Mouse (Mus musculus) kidney, adult 2 months (tissue): ENCODE measurements around the gene Olfr1150-ps1. TPM values are rescaled to one million over a fixed set of nuclear protein-coding genes. Genes with fewer than 3 reads are reported as not detected.

ENCODE experiments used
- DNase-seq: peaks from one replicate; pipeline ENCODE4 v3.0.0; 2021
- H3K27ac ChIP-seq: fragments of 200-500 bp; 2 replicates; pipeline ENCODE4 v1.5.1; 2012; ENCODE audit warnings: low read depth, low read length, control low read depth, inconsistent platforms; ENCODE audit not compliant: insufficient read depth
- H3K27me3 ChIP-seq: fragments of 200-500 bp; replicated peaks from 2 replicates; pipeline ENCODE4 v1.6.1; 2012; ENCODE audit warnings: mild to moderate bottlenecking, moderate library complexity, low read length, inconsistent platforms; ENCODE audit not compliant: control insufficient read depth, insufficient read depth
- H3K36me3 ChIP-seq: fragments of 200-500 bp; 2 replicates; pipeline ENCODE4 v1.6.1; 2012; ENCODE audit warnings: mild to moderate bottlenecking, moderate library complexity, low read length, inconsistent platforms; ENCODE audit not compliant: control insufficient read depth, insufficient read depth
- H3K4me1 ChIP-seq: fragments of 200-500 bp; 2 replicates; pipeline ENCODE4 v1.6.1; 2011; ENCODE audit warnings: low read length; ENCODE audit not compliant: control insufficient read depth, insufficient read depth
- H3K4me3 ChIP-seq: fragments of 200-500 bp; 2 replicates; pipeline ENCODE4 v1.5.1; 2011; ENCODE audit warnings: mild to moderate bottlenecking, low read depth, low read length, control low read depth; ENCODE audit not compliant: insufficient read depth
- CTCF ChIP-seq: fragments of 200-500 bp; conservative IDR thresholded peaks from 2 replicates; pipeline ENCODE4 v1.5.1; 2011; ENCODE audit warnings: low read depth, mild to moderate bottlenecking, control low read depth, low read length, moderate library complexity, mixed read lengths; ENCODE audit not compliant: insufficient read depth, insufficient read length
- POLR2A ChIP-seq: fragments of 200-500 bp; IDR thresholded peaks from one replicate; pipeline ENCODE4 v1.6.1; 2011; ENCODE audit warnings: low read depth, low read length, control low read depth
- WGBS: fragments of 180-500 bp; shearing (Covaris S2); methylation state at CpG from one replicate; pipeline ENCODE4 v1.1.7; 2018; 5-methylcytosine and 5-hydroxymethylcytosine counted together
- polyA plus RNA-seq: library from polyadenylated mRNA; depleted of rRNA; stranded (reverse); fragments of >200 nt; gene quantifications from 2 replicates; pipeline ENCODE4 v1.2.3, GENCODE M21; 2012; rRNA removed

Olfr1150-ps1 gene
- polyA plus RNA-seq: not detected in 2 replicates

DNA sequence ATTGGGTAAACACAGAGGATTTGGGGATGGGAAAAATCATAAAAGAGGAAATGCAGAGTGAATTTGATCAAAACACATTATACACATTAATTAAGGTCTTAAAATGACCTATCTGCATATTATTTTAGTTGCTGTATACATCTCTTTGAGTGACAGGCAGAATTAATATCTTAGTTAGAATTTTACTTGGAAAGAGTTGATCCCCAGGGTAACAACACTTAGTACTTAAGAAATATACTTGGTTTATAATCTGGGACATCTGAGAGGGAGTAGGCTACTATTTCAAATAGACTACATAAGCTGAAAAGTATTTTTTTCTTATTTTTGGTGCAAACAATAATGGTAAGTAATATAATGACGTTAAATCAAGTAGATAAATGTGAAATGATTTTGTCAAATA lies at the start of gene Olfr1150-ps1:
Gene Olfr1150-ps1, plus strand, starts transcription at position 301 of the 400 bp plus-strand sequence.
- TF ChIP-seq CTCF (no peak), POLR2A (no peak)
- no peaks in the 10 kb centered on the region for H3K27me3 ChIP-seq
- no peak within 1 kb of the TSS for H3K4me3 ChIP-seq
- 86% methylated on average over 1 of the region's 1 CpGs for WGBS
- no peak for DNase-seq
- H3K4me1 ChIP-seq: no peaks in the 10 kb centered on the region
- no peak within 1 kb of the TSS for H3K27ac ChIP-seq
- H3K36me3 ChIP-seq: no peaks in the 10 kb centered on the region

DNA sequence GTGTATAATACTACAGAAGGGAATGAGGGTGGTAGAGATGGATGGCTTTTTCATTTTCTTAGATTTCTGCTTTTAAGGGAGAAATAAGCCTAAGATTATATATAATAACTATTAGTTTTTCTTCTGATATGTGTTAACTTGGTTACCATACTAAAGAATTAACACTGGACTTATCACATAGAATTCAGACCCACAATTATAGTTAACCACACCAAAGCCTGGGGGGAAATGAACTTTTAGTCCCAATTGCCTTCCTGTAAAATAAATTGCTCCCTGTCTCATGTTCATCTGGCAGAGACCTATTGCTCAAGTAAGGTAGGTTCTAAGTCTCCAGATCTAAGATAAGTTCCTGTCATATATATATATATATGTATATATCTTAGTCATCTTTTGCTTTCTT lies 43.5 kb upstream of the Olfr1150-ps1 start, which contains the start of gene Olfr1143:
Gene Olfr1143, plus strand, starts transcription at position 301 of the 400 bp plus-strand sequence.
- Histone ChIP-seq H3K27me3 (no peaks in the 10 kb centered on the region), H3K36me3 (no peaks in the 10 kb centered on the region), H3K4me3 (no peak within 1 kb of the TSS), H3K4me1 (no peaks in the 10 kb centered on the region), H3K27ac (no peak within 1 kb of the TSS)
- no peak for DNase-seq
- TF ChIP-seq CTCF (no peak), POLR2A (no peak)

DNA sequence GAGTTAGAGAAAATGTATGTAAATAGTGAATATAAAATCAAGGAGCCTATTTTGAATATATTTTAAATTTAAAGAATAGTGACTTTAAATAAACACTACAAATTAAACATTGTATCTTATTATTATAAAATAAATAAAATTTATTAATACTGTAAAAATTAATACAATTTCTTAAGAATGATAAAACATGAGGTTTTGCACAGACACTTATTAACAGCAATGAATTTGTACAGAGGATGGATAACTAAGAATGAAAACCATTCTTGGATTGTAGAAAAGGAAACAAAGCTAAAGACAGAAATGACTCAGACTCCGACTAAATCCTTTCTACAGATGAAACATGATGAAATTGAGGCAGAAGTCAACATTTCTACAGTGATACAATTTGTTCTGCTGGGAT lies 34.3 kb upstream of the Olfr1150-ps1 start, which contains the start of gene Olfr1145:
Gene Olfr1145, plus strand, starts transcription at position 301 of the 400 bp plus-strand sequence.
- 80% methylated on average over 1 of the region's 1 CpGs for WGBS
- DNase-seq: no peak
- Histone ChIP-seq H3K36me3 (no peaks in the 10 kb centered on the region), H3K27me3 (no peaks in the 10 kb centered on the region), H3K4me1 (no peaks in the 10 kb centered on the region), H3K27ac (no peak within 1 kb of the TSS), H3K4me3 (no peak within 1 kb of the TSS)
- TF ChIP-seq POLR2A: no peak
- no peak for TF ChIP-seq CTCF

DNA sequence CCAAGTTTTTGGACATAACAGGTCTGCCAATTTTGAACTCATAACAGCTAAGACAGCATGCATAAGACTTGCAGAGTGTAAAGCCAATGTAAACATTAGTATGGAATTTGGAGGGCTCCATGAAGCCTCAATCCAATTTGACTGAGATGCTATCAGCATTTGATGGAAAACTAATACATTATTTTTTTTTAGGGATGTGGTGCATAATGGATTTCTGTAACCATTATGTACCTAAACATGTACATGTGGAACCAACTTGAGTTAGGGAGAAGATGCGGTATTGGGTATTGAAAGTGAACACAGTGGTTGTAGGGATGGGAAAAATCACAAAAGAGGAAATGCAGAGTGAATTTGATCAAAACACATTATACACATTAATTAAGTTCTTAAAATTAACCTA lies 13.6 kb upstream of the Olfr1150-ps1 start, which contains the start of gene Olfr1148:
Gene Olfr1148, plus strand, starts transcription at position 301 of the 400 bp plus-strand sequence.
- Histone ChIP-seq H3K27ac (no peak within 1 kb of the TSS), H3K4me1 (no peaks in the 10 kb centered on the region), H3K4me3 (no peak within 1 kb of the TSS), H3K27me3 (no peaks in the 10 kb centered on the region), H3K36me3 (no peaks in the 10 kb centered on the region)
- WGBS: 92% methylated on average over 1 of the region's 1 CpGs
- no peak for DNase-seq
- TF ChIP-seq POLR2A: no peak

DNA sequence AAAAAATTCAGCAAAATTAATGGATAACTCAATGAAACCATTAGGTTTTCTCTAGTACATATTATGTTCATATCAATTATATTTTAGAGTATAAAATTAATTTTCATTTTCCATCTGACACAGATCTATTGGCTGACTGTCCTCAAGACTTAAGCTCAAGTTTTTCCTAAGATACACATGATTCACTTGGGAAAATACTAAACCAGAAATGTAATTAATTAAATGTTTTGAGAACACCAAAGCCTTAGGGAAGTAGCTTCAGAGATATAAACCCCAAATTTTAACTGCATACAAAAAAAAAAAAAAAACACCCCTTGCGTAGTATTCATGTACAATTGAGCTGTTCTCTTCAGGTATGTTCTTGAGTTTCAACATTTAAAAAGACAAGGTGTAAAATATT lies 11.8 kb downstream of the Olfr1150-ps1 start, which contains the start of gene Olfr1151:
Gene Olfr1151, plus strand, starts transcription at position 301 of the 400 bp plus-strand sequence.
- Histone ChIP-seq H3K4me1 (no peaks in the 10 kb centered on the region), H3K4me3 (no peak within 1 kb of the TSS), H3K27ac (no peak within 1 kb of the TSS), H3K36me3 (no peaks in the 10 kb centered on the region), H3K27me3 (no peaks in the 10 kb centered on the region)
- 83% methylated on average over 1 of the region's 1 CpGs for WGBS
- DNase-seq: no peak
- TF ChIP-seq POLR2A (no peak), CTCF (no peak)

DNA sequence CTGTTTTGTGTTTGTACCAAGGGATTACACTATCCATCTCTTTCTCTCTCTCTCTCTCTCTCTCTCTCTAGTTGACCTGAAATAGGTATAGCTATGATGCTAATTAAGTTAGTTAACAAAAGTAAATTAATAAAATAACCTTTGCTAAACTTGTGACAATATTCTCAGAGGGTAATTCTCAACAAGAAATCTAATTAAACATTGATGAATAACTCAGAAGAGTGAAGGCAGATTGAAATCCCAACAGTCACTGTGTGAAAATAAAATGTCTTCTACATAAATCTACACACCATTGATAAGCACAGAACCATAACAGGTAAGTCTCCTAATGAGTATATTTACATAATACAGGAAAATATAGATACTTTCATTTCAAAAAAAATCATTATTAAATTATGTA lies 22.4 kb downstream of the Olfr1150-ps1 start, which contains the start of gene Olfr1152:
Gene Olfr1152, plus strand, starts transcription at position 301 of the 400 bp plus-strand sequence.
- no peaks in the 10 kb centered on the region for H3K4me1 ChIP-seq
- DNase-seq: no peak
- TF ChIP-seq CTCF (no peak), POLR2A (no peak)
- H3K4me3 ChIP-seq: no peak within 1 kb of the TSS
- H3K27ac ChIP-seq: no peak within 1 kb of the TSS
- H3K36me3 ChIP-seq: no peaks in the 10 kb centered on the region
- no peaks in the 10 kb centered on the region for H3K27me3 ChIP-seq

DNA sequence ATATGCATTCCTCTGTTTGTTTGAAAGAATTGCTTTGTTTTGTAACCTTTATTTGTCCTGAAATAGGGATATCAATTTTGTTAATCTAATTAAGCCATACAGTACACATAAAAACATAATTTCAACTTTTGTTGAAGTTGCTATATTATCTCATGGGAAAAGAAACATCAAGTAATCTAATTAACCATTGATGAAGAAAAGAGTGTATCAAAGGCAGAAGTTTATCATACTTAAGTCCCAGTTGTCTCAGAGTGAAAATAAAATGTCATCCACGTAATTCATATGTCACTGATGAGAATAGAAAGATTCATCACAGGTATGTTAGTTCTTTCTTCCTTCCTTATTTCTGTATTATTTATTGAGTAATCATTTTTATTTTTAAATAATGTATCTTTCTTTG lies 50.9 kb downstream of the Olfr1150-ps1 start, which contains the start of gene Olfr1153:
Gene Olfr1153, plus strand, starts transcription at position 301 of the 400 bp plus-strand sequence.
- H3K4me1 ChIP-seq: no peaks in the 10 kb centered on the region
- H3K36me3 ChIP-seq: no peaks in the 10 kb centered on the region
- no peak within 1 kb of the TSS for H3K27ac ChIP-seq
- H3K27me3 ChIP-seq: no peaks in the 10 kb centered on the region
- no peak for TF ChIP-seq CTCF
- no peak for TF ChIP-seq POLR2A
- 61% methylated on average over 1 of the region's 1 CpGs for WGBS
- no peak within 1 kb of the TSS for H3K4me3 ChIP-seq
- DNase-seq: no peak

Other genes with a start within 250 kb of the Olfr1150-ps1 start
- not detected in 2 replicates for gene Olfr1130, start 237.8 kb upstream of the Olfr1150-ps1 start, polyA plus RNA-seq
- not detected in 2 replicates for gene Olfr1131, start 216.9 kb upstream of the Olfr1150-ps1 start, polyA plus RNA-seq
- gene Olfr1132, start 206.5 kb upstream of the Olfr1150-ps1 start, polyA plus RNA-seq: not detected in 2 replicates
- not detected in 2 replicates for gene Olfr1133, start 196.6 kb upstream of the Olfr1150-ps1 start, polyA plus RNA-seq
- not detected in 2 replicates for gene Olfr1134, start 185.5 kb upstream of the Olfr1150-ps1 start, polyA plus RNA-seq
- gene Olfr1135, start 170.3 kb upstream of the Olfr1150-ps1 start, polyA plus RNA-seq: not detected in 2 replicates
- gene Olfr1136, start 150.0 kb upstream of the Olfr1150-ps1 start, polyA plus RNA-seq: not detected in 2 replicates
- not detected in 2 replicates for gene Olfr1137, start 130.8 kb upstream of the Olfr1150-ps1 start, polyA plus RNA-seq
- not detected in 2 replicates for gene Olfr1138, start 104.0 kb upstream of the Olfr1150-ps1 start, polyA plus RNA-seq
- not detected in 2 replicates for gene Olfr1140, start 100.2 kb upstream of the Olfr1150-ps1 start, polyA plus RNA-seq
- not detected in 2 replicates for gene Olfr1141, start 90.0 kb upstream of the Olfr1150-ps1 start, polyA plus RNA-seq
- gene Olfr152, start 64.5 kb upstream of the Olfr1150-ps1 start, polyA plus RNA-seq: not detected in 2 replicates
- gene Olfr1143, start 43.4 kb upstream of the Olfr1150-ps1 start, polyA plus RNA-seq: not detected in 2 replicates
- not detected in 2 replicates for gene Olfr1145, start 34.2 kb upstream of the Olfr1150-ps1 start, polyA plus RNA-seq
- gene Olfr1148, start 13.5 kb upstream of the Olfr1150-ps1 start, polyA plus RNA-seq: not detected in 2 replicates
- gene Olfr1151, start 11.9 kb downstream of the Olfr1150-ps1 start, polyA plus RNA-seq: not detected in 2 replicates
- gene Olfr1152, start 22.5 kb downstream of the Olfr1150-ps1 start, polyA plus RNA-seq: not detected in 2 replicates
- gene Olfr1153, start 51.0 kb downstream of the Olfr1150-ps1 start, polyA plus RNA-seq: not detected in 2 replicates
- gene Olfr1154, start 61.2 kb downstream of the Olfr1150-ps1 start, polyA plus RNA-seq: not detected in 2 replicates
- gene Olfr1155, start 101.1 kb downstream of the Olfr1150-ps1 start, polyA plus RNA-seq: not detected in 2 replicates
- not detected in 2 replicates for gene Olfr1156, start 109.1 kb downstream of the Olfr1150-ps1 start, polyA plus RNA-seq
- not detected in 2 replicates for gene Olfr1157, start 124.3 kb downstream of the Olfr1150-ps1 start, polyA plus RNA-seq
- not detected in 2 replicates for gene Olfr74, start 130.7 kb downstream of the Olfr1150-ps1 start, polyA plus RNA-seq
- gene Olfr1158, start 146.1 kb downstream of the Olfr1150-ps1 start, polyA plus RNA-seq: not detected in 2 replicates
- gene Olfr1160, start 164.3 kb downstream of the Olfr1150-ps1 start, polyA plus RNA-seq: not detected in 2 replicates
- gene Olfr1161, start 178.8 kb downstream of the Olfr1150-ps1 start, polyA plus RNA-seq: not detected in 2 replicates
- not detected in 2 replicates for gene Olfr73, start 193.7 kb downstream of the Olfr1150-ps1 start, polyA plus RNA-seq
- not detected in 2 replicates for gene Olfr1162, start 207.1 kb downstream of the Olfr1150-ps1 start, polyA plus RNA-seq
- gene Olfr1163, start 227.8 kb downstream of the Olfr1150-ps1 start, polyA plus RNA-seq: not detected in 2 replicates
- gene Olfr1164, start 250.0 kb downstream of the Olfr1150-ps1 start, polyA plus RNA-seq: not detected in 2 replicates